Mouse (Mus musculus) spleen, postnatal 4 days (tissue): ENCODE measurements around the gene Lrrc2.
A peak's percentile ranks its signal among the peaks of the same experiment; 100 is the strongest.

Experiments
- DNase-seq, 2 experiments: peaks; one replicate each; pipeline ENCODE4 v3.0.0; 2022; ENCODE audit warnings: low spot score in 2 of 2

Lrrc2 gene

DNA sequence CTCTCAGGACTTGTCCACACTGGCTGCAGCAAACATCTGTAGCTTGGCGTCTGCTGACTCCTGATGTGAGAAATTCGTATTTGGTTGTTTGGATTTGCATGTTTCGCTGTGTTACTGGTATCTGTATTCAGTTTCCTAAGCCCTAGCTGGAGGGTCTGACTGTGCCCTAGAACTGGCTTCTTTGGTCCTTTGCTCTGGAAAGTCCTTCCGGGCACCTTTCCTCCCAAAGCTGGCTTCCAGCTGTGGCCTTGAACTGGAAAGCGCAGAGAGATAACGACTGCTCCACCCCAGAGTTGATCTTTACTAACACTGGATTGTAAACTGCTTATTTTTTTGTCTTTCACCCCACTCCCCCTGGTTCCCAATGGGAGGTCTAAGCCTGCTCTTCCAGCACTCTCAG is 3.4 kb upstream of the Lrrc2 start:
- no peak for DNase-seq

DNA sequence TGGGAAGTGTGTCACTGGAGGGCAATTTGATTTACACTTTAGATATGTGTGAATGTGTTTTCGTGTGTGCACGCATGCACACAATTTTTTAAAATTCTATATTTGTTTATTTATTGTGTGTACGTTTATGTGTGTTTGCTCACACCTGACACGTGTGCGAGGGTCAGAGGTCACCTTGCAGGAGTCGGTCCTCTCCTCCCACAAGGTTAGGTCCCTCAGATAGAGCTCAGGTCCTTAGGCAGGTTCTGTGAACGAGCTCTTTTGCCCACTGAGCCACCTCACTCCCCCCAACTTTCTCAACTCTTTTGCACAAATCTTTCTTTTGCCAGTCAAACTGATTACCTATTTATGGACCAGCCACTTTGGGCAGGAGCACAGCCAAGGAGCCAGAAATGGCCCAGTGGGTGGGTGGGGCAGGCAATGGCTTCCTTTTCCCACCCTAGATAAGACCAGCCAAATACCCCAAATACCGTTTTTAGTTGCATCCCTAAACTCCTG is 2.5 kb upstream of the Lrrc2 start:
- no peak for DNase-seq

- no peak for DNase-seq
These were observed 1.2 kb upstream of the Lrrc2 start for GRCm38 (mm10) chr9:110950109-110950508.

DNA sequence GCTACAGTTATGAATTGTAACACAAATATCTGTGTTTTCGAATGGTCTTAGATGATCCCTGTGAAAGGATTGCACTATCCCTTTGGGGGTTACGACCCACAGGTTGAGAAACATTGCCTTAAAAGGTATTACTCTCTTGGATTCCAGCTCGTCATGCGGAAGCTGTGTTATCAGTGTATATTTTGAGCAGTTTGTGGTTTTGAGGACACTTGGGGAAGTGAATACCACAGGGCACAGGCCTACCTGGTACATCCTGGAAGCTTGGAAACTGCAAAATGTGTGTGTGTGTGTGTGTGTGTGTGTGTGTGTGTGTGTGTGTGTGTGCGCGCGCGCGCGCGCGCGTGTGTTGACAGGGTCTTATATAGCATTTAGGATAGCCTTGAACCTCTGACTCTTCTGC is 521 bp downstream of the Lrrc2 start:
- no peak for DNase-seq

- no peak for DNase-seq
These were observed 1.1 kb downstream of the Lrrc2 start for GRCm38 (mm10) chr9:110952398-110952797.

DNA sequence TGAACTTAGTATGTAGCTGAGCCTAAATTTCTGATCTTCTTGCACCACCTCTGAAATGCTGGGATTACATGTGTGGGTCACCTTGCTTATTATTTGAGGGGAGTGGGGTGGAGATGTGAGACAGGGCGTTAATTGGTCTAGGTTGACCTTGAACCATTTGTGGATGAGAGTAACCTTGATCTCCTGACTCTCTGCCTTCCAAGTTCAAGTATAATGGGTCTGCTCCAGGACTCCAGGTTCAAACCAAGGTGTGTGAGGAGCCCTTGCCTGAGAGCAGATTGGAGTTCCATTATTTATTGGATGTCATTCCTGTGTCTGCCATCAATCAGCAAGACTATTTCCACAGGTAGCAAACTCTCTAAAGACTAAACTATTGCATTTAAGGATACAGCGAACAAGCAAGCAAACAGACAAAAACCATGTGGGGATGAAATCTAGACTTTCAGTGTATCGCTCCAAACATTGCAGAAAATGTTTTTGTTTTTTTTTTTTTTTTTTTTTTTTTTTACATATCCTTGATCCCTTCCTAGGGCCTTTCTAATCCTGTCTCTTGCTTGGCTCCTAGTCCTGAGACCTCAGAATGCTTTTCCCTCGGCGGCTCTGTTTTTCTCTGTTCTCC is 1.7 kb downstream of the Lrrc2 start:
- no peak for DNase-seq

GRCm38 (mm10) chr9:110953550-110954461 is 2.5 kb downstream of the Lrrc2 start:
- DNase-seq = peak; percentile 24 to 67

DNA sequence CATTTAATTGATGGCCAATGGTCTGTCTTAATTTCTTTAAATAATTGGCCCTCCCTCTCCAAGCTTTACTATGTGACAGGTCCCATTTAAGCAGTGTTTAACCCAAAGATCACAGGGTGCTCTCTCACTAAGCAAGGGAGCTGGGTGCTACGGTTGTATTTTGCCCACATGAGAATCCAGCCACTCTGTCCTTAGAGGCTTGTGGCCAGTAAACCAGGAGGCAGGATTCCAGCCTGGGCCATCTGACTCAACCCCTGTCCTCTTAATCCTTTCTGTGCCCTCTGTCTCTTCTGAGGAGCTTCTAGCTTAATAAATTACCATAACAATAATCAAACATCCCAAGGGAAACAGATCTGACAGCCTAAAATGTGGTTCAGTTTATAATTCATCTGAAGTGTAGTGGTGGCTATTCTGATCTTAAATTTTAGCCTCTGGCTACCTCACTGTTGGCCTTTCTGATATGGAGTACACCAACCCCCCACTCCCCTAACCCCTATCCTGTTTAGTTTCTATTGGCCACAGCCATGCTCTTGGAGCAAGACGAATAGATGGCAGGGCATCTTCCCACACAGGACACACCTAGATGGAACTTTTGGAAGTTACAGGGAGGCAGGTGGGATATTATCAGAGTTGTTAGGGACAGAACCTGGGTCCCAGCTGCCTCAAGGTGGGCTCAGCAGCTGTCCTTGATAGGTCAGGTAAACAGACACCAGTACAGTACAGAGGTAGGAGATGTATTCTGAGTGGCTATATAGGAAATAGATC is 3.5 kb downstream of the Lrrc2 start:
- DNase-seq = no peak

DNA sequence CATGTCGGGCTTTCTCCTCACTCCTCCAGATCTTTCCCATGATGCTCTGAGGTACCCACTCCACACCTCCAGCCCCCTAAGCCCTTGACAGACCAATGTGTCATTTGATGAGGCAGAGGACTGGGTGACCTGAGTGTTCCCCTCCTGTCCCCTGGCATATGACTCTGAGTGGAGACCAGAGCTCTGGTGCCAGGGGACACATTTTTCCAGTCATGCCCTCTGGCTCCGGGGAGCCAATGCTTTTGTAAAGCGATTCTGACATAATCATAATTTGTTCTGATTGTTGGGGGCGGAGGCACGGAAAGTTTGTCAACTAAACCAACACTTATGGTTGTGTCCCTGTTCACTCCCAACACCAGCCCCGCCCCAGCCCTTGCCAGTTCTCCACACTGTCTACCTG is 4.6 kb downstream of the Lrrc2 start:
- DNase-seq = no peak

GRCm38 (mm10) chr9:110959669-110960068 is 8.3 kb downstream of the Lrrc2 start:
- DNase-seq = no peak

DNA sequence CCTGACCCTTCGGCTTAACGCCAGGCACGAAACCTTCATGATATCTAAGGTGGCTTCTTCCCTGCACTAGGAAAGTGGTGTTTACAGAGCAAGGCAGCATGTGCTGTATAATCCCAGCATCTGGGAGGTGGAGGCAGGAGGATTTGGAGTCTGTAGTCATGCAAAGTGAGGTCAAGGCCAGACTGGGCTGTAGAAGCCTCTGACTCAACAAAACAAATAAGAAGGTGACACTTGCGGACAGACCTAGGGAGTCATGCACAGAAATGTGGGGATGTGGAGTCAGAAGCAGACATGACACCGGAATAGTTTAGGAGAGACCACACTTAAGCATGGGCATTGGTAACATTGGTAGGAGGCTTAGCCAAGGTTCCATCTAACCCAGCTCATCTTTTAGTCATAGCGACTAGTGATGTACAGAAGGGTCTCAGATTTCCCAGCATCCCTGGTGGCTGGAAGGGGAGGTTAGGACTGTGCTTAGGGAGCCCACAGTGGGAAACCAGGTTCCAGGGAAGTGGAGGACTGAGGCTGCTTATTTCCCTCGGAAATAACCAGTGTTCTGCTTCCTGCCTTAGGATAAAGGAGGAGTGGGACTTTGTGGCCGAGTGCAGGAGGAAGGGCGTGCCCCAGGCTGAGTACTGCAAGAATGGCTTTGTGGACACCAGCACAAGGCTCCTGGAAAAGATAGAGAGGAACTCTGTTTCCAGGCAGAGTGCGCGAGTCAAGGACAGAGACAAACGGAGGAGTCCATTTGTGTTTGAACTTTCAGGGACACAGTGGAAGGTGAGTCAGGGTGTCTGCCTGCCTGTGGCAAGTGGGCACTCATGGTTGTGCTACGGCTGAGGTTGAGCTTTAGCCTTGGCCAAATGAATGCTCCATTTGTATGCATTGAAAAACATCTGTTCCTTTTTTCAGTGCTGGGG is 9.1 kb downstream of the Lrrc2 start:
- no peak for DNase-seq

GRCm38 (mm10) chr9:110961386-110961785 is 10.0 kb downstream of the Lrrc2 start:
- DNase-seq = no peak

- DNase-seq = no peak
These were observed 12.3 kb downstream of the Lrrc2 start for GRCm38 (mm10) chr9:110963566-110964115.

- peak in 1 of 2 experiments; percentile 67 for DNase-seq
These were observed 13.9 kb downstream of the Lrrc2 start for GRCm38 (mm10) chr9:110965062-110965909.

DNA sequence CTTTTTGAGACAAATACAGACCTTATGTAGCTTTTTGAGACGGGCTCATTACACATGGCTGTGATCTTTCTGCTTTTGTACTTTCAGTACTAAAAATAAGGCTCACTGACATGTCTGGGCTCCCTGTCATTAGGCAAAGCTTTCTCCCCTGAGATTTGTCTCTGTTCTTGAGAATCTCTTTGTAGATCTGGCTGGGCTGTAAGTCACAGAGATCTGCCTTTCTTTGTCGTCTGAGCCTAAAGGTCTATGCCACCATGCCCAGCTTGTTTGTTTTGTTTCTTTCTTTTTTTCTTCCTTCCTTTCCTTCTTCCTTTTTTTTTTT is 14.5 kb downstream of the Lrrc2 start:
- no peak for DNase-seq

DNA sequence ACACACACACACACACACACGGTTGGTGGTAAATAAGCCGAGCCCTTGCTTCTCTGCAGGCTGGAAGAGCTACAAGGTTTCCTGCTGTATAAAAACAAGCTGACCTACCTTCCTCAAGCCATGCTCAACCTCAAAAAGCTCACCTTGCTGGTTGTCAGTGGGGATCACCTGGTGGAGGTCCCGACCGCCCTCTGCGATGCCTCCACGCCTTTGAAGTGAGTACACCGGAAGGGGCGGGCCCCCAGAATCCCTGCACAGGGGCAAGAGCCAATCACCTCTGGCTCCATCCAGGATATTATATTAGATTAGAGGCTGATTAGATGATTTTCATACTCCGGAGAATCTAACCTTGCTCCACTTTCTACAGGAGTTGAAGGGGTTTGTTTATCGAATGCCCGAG is 28.1 kb downstream of the Lrrc2 start:
- no peak for DNase-seq

GRCm38 (mm10) chr9:110982351-110982750 is 31.0 kb downstream of the Lrrc2 start:
- no peak for DNase-seq

DNA sequence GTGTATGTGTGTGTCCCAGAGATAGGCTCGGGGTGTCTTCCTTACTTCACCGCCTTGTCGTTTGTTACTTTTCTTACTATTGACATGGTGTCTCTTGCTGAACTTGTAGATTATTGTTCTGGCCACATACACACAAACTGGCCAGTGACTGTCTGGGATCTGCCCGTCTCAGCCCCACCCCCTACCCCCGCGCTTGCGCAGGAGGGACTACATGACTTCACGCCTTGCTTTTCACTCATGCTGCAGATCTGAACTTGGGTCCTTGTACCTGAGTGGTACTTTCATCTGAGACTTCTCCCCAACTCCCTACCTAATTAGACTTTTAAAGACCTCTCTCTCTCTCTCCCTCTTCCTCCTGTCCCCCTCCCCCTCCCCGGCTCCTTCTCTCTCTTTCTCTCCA is 32.8 kb downstream of the Lrrc2 start:
- no peak for DNase-seq

DNA sequence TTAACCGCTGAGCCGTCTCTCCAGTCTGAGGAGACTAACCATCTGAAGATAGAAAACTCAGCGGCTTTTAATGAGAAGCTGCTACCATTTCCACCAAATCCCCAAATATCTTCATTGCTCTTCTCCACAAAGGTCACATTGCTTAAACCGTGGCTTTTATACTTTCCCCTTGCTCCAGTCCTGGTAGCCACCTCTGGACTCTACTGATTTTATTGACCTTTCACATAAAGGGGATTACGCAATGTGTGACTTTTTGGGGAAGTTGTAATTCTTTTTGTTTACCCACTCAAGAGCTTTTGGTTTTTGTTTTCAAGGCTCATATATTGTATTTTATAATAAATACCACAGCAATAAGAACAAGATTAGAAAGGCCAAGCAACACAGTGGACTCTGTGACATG is 34.2 kb downstream of the Lrrc2 start:
- no peak for DNase-seq

- DNase-seq = no peak
These were observed 34.6 kb downstream of the Lrrc2 start for GRCm38 (mm10) chr9:110985951-110986350.
